Mouse (Mus musculus) limb, embryonic 15.5 days (tissue): ENCODE measurements around the gene Slfn9. TPM values are rescaled to one million over a fixed set of nuclear protein-coding genes. Genes with fewer than 3 reads are reported as not detected.
A peak's percentile ranks its signal among the peaks of the same experiment; 100 is the strongest.
"Not testable (repeated sequence)": the region's sequence is repeated elsewhere in the genome, so short reads cannot be mapped to it uniquely, and the experiment has no call there.

Experiments
- ATAC-seq: fragments of 200-750 bp; cut with Nextera tagmentation; 2 replicates; pipeline ENCODE4 v1.8.0; 2017; ENCODE audit warnings: low read depth, moderate TSS enrichment; ENCODE audit not compliant: insufficient number of reproducible peaks, low FRiP score, low TSS enrichment
- H3K27ac ChIP-seq: fragments of 300-500 bp; sonication (generic); 2 replicates; pipeline ENCODE4 v1.5.1; 2015; ENCODE audit warnings: moderate library complexity, mild to moderate bottlenecking, inconsistent platforms
- H3K27me3 ChIP-seq: fragments of 300-500 bp; sonication (generic); 2 replicates; pipeline ENCODE4 v1.6.1; 2015; ENCODE audit warnings: inconsistent platforms
- H3K36me3 ChIP-seq: fragments of 300-500 bp; sonication (generic); 2 replicates; pipeline ENCODE4 v1.6.1; 2015; ENCODE audit warnings: inconsistent platforms
- H3K4me1 ChIP-seq: fragments of 300-500 bp; sonication (generic); 2 replicates; pipeline ENCODE4 v1.6.1; 2015; ENCODE audit warnings: inconsistent platforms
- H3K4me2 ChIP-seq: fragments of 300-500 bp; sonication (generic); 2 replicates; pipeline ENCODE4 v1.6.1; 2015; ENCODE audit warnings: mild to moderate bottlenecking, inconsistent platforms
- H3K4me3 ChIP-seq: fragments of 300-500 bp; sonication (generic); 2 replicates; pipeline ENCODE4 v1.5.1; 2015; ENCODE audit warnings: mild to moderate bottlenecking, inconsistent platforms
- H3K9ac ChIP-seq: fragments of 300-500 bp; sonication (generic); 2 replicates; pipeline ENCODE4 v1.6.1; 2015; ENCODE audit warnings: inconsistent platforms
- H3K9me3 ChIP-seq: fragments of 300-500 bp; sonication (generic); 2 replicates; pipeline ENCODE4 v1.6.1; 2016; ENCODE audit warnings: inconsistent platforms
- whole genome bisulfite sequencing: fragments of 180-500 bp; shearing (Covaris S2); methylation state at CpG from one replicate; pipeline ENCODE4 v1.1.7; 2015; 5-methylcytosine and 5-hydroxymethylcytosine counted together
- polyA plus RNA-seq: library from polyadenylated mRNA; unstranded; fragments of >200 nt; fragmentation: Nextera tagmentation; extraction: Ambion mirVana; gene quantifications from 2 replicates; pipeline ENCODE4 v1.2.1, GENCODE M21; 2015

Gene Slfn9
- polyA plus RNA-seq, 1 experiment from 2014 or later: 18.5 TPM

DNA sequence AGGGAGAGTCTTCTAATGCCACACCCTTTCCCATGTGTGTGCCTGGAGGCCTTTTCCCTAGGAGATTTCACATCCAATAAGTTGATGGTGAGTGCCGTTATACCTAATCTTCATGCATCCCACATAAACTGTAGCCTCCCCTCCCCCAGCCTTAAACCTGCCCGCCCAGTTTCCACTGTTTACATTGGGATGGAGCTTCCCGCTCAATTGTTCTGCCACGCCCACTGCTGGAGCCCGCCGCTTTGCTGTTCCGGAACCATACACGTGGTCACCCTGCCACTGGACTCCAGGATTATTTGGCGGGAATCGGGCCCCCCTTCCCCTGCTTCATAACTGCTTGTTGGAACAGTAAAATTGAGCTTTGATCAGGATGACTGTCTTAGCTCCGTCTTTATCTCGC is 2.3 kb downstream of the Slfn9 start:
- no peak for ATAC-seq

GRCm38 (mm10) chr11:82987621-82988020 is 4.0 kb downstream of the Slfn9 start:
- WGBS: 87% methylated on average over 6 of the region's 6 CpGs
- no peak overlapping the region for H3K9ac ChIP-seq
- no peak overlapping the region for H3K4me3 ChIP-seq
- no peaks in the 10 kb centered on the region for H3K9me3 ChIP-seq
- no peaks in the 10 kb centered on the region for H3K27me3 ChIP-seq
- no peak for ATAC-seq
- peaks cover 25% of the 10 kb centered on the region for H3K36me3 ChIP-seq
- no peak overlapping the region for H3K27ac ChIP-seq
- H3K4me2 ChIP-seq: no peak overlapping the region
- H3K4me1 ChIP-seq: peaks cover 11% of the 10 kb centered on the region; the same call in 1 of the 2 replicates

More for the DNA sequence above, 2.3 kb downstream of the Slfn9 start:
- Histone ChIP-seq H3K4me2 (peak overlapping the region; percentile 76; the same call in 1 of the 2 replicates), H3K4me3 (peak overlapping the region; percentile 47), H3K27me3 (no peaks in the 10 kb centered on the region), H3K27ac (no peak overlapping the region), H3K9me3 (no peaks in the 10 kb centered on the region), H3K9ac (no peak overlapping the region), H3K36me3 (peaks cover 21% of the 10 kb centered on the region), H3K4me1 (peaks cover 11% of the 10 kb centered on the region; the same call in 1 of the 2 replicates)
- WGBS: 29% methylated on average over 12 of the region's 12 CpGs

DNA sequence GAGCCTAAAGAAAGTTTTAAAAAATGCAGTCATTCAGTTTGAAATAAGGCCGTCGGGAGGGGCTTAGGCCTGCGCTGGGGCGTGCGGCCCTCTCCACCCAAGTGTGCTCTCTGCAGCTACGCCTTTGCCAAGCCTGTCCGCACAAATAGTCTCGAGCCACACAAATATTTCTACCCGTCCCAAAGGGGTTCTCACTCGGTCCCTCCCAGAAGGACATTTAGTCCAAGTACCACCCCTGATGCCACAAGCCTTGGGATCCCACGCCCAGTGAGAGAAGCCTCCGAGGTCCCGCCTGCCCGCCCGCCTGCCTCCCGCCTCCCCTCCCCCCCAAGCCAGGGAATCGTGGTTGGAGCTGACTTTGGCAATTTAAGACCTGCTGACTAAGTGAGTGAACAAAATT is 8.4 kb downstream of the Slfn9 start:
- H3K27me3 ChIP-seq: no peaks in the 10 kb centered on the region
- no peak overlapping the region for H3K4me3 ChIP-seq
- no peak overlapping the region for H3K4me2 ChIP-seq
- peaks cover 42% of the 10 kb centered on the region for H3K36me3 ChIP-seq
- H3K9ac ChIP-seq: no peak overlapping the region
- no peaks in the 10 kb centered on the region for H3K9me3 ChIP-seq
- no peaks in the 10 kb centered on the region for H3K4me1 ChIP-seq
- ATAC-seq: no peak
- no peak overlapping the region for H3K27ac ChIP-seq
- 81% methylated on average over 17 of the region's 17 CpGs for WGBS

DNA sequence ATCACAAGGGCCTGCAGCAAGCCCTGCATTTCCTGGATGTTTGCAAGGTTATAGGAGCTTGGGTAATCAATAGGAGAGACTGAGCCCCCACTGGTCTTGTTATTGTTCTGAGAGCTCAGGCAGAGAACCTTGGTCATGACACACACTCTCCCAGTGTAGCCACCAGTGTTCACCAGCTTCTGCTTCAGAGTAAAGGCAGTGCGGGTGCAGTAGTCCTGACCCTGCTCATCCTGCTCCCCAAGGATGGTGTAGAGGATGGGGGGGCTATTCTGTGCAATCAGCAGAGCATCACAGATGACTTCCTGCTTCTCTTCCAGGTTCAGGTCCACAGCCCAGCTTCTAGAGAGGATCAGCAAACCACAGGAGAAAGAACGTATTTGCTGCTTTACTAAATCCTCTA is 9.2 kb downstream of the Slfn9 start:
- H3K4me3 ChIP-seq, H3K27ac ChIP-seq, H3K27me3 ChIP-seq, H3K9me3 ChIP-seq, H3K4me2 ChIP-seq, ATAC-seq, H3K9ac ChIP-seq, H3K4me1 ChIP-seq: not testable (repeated sequence)
- WGBS: 83% methylated on average over 2 of the region's 2 CpGs
- peaks cover 42% of the 10 kb centered on the region for H3K36me3 ChIP-seq

DNA sequence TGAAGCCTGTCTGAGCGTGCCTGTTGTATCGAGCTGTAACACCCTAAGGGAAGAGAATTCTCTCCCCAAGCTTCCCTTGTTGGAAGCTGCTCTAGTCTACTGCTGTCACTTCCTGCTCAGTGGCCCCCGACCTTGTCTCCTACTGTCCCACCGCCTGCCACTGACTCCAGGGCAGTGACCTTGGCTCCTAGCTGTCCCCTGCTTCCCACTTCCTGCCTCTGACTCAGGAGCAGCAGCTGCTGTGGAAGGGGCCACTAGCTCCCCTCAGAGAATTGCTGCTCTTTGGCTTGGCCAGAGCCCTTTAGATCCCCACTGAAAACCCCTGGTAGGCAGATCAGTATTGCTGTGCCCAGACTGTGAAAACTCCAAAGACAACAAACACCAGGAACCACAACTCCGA is 17.7 kb downstream of the Slfn9 start:
- ATAC-seq: no peak
- no peak overlapping the region for H3K4me3 ChIP-seq
- no peak overlapping the region for H3K4me2 ChIP-seq
- H3K9me3 ChIP-seq: no peaks in the 10 kb centered on the region
- 31% methylated on average over 5 of the region's 5 CpGs for WGBS
- no peak overlapping the region for H3K27ac ChIP-seq
- peaks cover 16% of the 10 kb centered on the region for H3K4me1 ChIP-seq
- H3K27me3 ChIP-seq: no peaks in the 10 kb centered on the region
- no peaks in the 10 kb centered on the region for H3K36me3 ChIP-seq
- no peak overlapping the region for H3K9ac ChIP-seq

DNA sequence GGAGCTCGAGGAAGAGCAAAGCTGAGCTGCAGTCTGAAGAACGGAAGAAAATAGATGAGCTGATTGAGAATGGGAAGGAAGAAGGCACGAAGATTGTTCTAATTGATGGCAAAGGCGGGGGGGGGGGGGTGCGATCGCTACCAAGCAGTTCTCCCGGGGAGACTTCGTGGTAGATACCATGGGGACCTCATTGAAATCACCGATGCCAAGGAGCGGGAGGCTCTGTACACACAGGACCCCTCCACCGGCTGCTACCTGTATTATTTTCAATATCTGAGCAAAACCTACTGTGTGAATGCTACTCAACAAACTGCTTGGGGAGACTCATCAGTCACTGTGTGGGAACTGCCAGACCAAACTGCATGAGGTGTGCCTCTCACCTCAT is 20.0 kb downstream of the Slfn9 start:
- H3K9ac ChIP-seq: no peak overlapping the region
- H3K4me3 ChIP-seq: no peak overlapping the region
- H3K27ac ChIP-seq: no peak overlapping the region
- H3K4me2 ChIP-seq: peak overlapping the region; percentile 41
- peaks cover 16% of the 10 kb centered on the region for H3K4me1 ChIP-seq
- H3K36me3 ChIP-seq: no peaks in the 10 kb centered on the region
- H3K9me3 ChIP-seq: no peaks in the 10 kb centered on the region
- WGBS: 73% methylated on average over 11 of the region's 11 CpGs
- H3K27me3 ChIP-seq: no peaks in the 10 kb centered on the region
- ATAC-seq: no peak

GRCm38 (mm10) chr11:82970712-82971589 is 20.7 kb downstream of the Slfn9 start:
- 8% methylated on average over 31 of the region's 31 CpGs for WGBS
- no peak for ATAC-seq
- H3K4me1 ChIP-seq: peaks cover 16% of the 10 kb centered on the region

DNA sequence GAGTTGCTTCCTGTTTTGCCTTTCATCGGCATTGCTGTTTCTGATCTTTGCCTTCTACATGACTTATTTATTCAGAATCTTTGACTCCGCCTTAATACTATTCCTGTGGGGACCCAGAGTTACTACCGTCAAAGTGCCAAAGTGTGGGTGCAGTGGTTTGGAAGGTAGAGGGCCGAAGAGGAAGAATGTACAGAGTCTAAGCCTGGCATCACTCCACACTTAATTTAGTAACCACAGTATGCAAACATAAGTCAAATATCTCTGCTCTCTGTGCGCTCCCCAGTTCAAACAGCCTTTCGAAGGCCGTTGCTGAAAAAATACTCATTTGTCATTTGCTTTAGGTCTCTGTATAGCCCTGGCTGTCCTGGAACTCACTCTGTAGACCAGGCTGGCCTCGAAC is 29.4 kb downstream of the Slfn9 start:
- H3K27me3 ChIP-seq: no peaks in the 10 kb centered on the region
- WGBS: 83% methylated on average over 8 of the region's 8 CpGs
- no peak overlapping the region for H3K9ac ChIP-seq
- no peaks in the 10 kb centered on the region for H3K4me1 ChIP-seq
- H3K4me2 ChIP-seq: no peak overlapping the region
- no peaks in the 10 kb centered on the region for H3K36me3 ChIP-seq
- no peak overlapping the region for H3K27ac ChIP-seq
- no peak overlapping the region for H3K4me3 ChIP-seq
- no peak for ATAC-seq
- no peaks in the 10 kb centered on the region for H3K9me3 ChIP-seq

More at GRCm38 (mm10) chr11:82970712-82971589, 20.7 kb downstream of the Slfn9 start:
- peak overlapping the region; percentile 41 for H3K4me2 ChIP-seq
- H3K9me3 ChIP-seq: no peaks in the 10 kb centered on the region
- H3K27ac ChIP-seq: no peak overlapping the region; the same call in 1 of the 2 replicates
- no peaks in the 10 kb centered on the region for H3K27me3 ChIP-seq
- H3K36me3 ChIP-seq: no peaks in the 10 kb centered on the region
- peak overlapping the region; percentile 24 for H3K4me3 ChIP-seq
- no peak overlapping the region for H3K9ac ChIP-seq

- ATAC-seq: no peak
- no peak overlapping the region for H3K4me2 ChIP-seq
- no peaks in the 10 kb centered on the region for H3K27me3 ChIP-seq
- no peak overlapping the region for H3K9ac ChIP-seq
- H3K36me3 ChIP-seq: no peaks in the 10 kb centered on the region
- H3K4me1 ChIP-seq: no peaks in the 10 kb centered on the region
- no peaks in the 10 kb centered on the region for H3K9me3 ChIP-seq
- WGBS: 51% methylated on average over 2 of the region's 2 CpGs
- no peak overlapping the region for H3K4me3 ChIP-seq
- H3K27ac ChIP-seq: no peak overlapping the region
Observed at GRCm38 (mm10) chr11:82961743-82962142, 29.9 kb downstream of the Slfn9 start.

DNA sequence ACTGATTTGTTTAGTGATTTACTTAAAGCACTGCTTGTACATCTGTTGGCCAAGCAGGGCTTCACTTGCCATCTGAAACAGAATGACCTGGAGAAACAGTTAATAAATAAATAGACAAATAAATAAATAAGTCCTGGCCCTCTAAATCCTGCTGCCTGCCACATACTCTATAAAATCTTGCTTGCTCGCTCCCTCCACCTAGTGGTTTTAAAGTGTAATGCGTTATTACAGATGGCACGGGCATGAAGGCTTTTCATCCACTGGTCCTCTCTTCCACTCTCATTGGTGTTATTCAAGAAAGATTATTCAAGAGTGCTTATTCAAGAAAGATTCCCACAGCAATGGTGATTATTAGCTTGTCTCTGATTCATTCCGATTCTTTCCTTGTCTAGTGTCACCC is 32.0 kb downstream of the Slfn9 start:
- H3K4me3 ChIP-seq: no peak overlapping the region
- 13% methylated on average over 4 of the region's 4 CpGs for WGBS
- H3K36me3 ChIP-seq: no peaks in the 10 kb centered on the region
- no peaks in the 10 kb centered on the region for H3K4me1 ChIP-seq
- no peak overlapping the region for H3K9ac ChIP-seq
- 0 out of 2 replicates have a peak, but pooled peaks cover under 1% of the 10 kb centered on the region for H3K27me3 ChIP-seq
- ATAC-seq: no peak
- no peak overlapping the region for H3K4me2 ChIP-seq
- H3K27ac ChIP-seq: no peak overlapping the region
- no peaks in the 10 kb centered on the region for H3K9me3 ChIP-seq

DNA sequence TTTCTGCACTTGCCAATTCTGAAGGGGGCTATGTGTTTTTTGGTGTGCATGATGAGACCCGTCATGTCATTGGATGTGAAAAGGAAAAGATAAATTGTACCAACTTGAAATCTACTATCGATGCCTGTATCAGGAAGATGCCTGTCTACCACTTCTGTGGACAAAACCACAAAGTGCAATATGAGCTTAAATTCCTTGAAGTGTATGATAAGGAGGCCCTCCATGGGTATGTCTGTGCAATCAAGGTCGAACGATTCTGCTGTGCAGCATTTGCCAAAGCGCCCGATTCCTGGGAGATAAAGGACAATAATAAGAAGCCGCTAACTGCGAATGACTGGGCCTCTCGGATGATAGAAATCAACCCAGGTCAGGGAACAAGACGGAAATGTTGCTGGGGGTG is 34.7 kb downstream of the Slfn9 start:
- H3K36me3 ChIP-seq: no peaks in the 10 kb centered on the region
- H3K4me3 ChIP-seq: no peak overlapping the region
- peaks cover 3% of the 10 kb centered on the region; the same call in 1 of the 2 replicates for H3K4me1 ChIP-seq
- no peak overlapping the region for H3K27ac ChIP-seq
- no peak overlapping the region for H3K4me2 ChIP-seq
- no peaks in the 10 kb centered on the region for H3K9me3 ChIP-seq
- WGBS: 83% methylated on average over 10 of the region's 10 CpGs
- ATAC-seq: no peak
- no peak overlapping the region for H3K9ac ChIP-seq
- H3K27me3 ChIP-seq: peaks cover 24% of the 10 kb centered on the region

DNA sequence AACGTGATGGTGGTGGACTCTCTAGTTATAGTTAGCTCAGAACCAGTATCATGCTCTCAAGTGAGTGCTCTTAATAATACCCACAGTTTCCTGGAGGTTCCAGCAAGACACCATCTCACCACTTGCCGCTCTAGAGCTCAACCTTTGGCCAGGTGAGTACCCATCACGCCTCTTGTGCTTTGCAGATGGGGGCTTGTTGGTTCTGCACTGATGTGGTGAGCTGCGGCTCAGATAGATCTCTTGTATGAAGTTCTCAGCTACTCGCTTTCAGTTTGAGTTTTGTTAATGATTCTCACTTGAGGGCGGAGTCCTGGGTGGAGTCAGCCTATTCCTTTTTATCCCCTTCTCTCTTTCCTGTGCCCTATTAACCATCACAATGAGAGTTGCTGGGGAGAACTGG is 37.0 kb downstream of the Slfn9 start:
- H3K4me2 ChIP-seq: no peak overlapping the region
- H3K27me3 ChIP-seq: peaks cover 45% of the 10 kb centered on the region
- no peak overlapping the region for H3K4me3 ChIP-seq
- WGBS: 78% methylated on average over 6 of the region's 6 CpGs
- no peaks in the 10 kb centered on the region for H3K36me3 ChIP-seq
- no peaks in the 10 kb centered on the region for H3K9me3 ChIP-seq
- H3K27ac ChIP-seq: no peak overlapping the region
- no peak for ATAC-seq
- peaks cover 12% of the 10 kb centered on the region; the same call in 1 of the 2 replicates for H3K4me1 ChIP-seq
- H3K9ac ChIP-seq: no peak overlapping the region
